Mouse (Mus musculus) G1E (cell line): ENCODE data around the gene Grin2c. TPM values are rescaled to one million over a fixed set of nuclear protein-coding genes. Genes with fewer than 3 reads are reported as not detected.
A peak's percentile ranks its signal among the peaks of the same experiment; 100 is the strongest.

Experiments
- ATAC-seq: 2 replicates; pipeline ENCODE4 v1.8.0; 2016; ENCODE audit warnings: mild to moderate bottlenecking; ENCODE audit not compliant: insufficient number of reproducible peaks, poor library complexity, low FRiP score, severe bottlenecking; ENCODE audit errors: extremely low read depth
- DNase-seq: peaks from one replicate; pipeline ENCODE4 v3.0.0; 2012; ENCODE audit warnings: low spot score
- H3K27me3 ChIP-seq: 2 replicates; pipeline ENCODE4 v1.6.1; 2012; ENCODE audit warnings: mild to moderate bottlenecking, low read length, inconsistent platforms; ENCODE audit not compliant: insufficient read depth
- H3K36me3 ChIP-seq: replicated peaks from 2 replicates; pipeline ENCODE3; 2012; ENCODE audit warnings: mild to moderate bottlenecking, inconsistent platforms
- H3K4me1 ChIP-seq: 2 replicates; pipeline ENCODE4 v1.6.1; 2012; ENCODE audit warnings: low read depth, low read length, inconsistent platforms, mixed read lengths; ENCODE audit not compliant: insufficient read depth
- H3K4me3 ChIP-seq: 2 replicates; pipeline ENCODE4 v1.5.1; 2012; ENCODE audit warnings: low read depth, mild to moderate bottlenecking, inconsistent platforms, low read length, moderate library complexity, mixed read lengths
- H3K9me3 ChIP-seq: replicated peaks from 2 replicates; pipeline ENCODE4 v1.6.1; 2012; ENCODE audit warnings: inconsistent platforms
- CTCF ChIP-seq: IDR thresholded peaks from 2 replicates; pipeline ENCODE4 v1.5.1; 2012; ENCODE audit warnings: low read depth, low read length, inconsistent platforms, mixed read lengths
- GATA1 ChIP-seq: IDR thresholded peaks from 2 replicates; pipeline ENCODE4 v1.6.1; 2012; ENCODE audit warnings: borderline replicate concordance, low read length, inconsistent platforms, mixed read lengths
- GATA2 ChIP-seq: IDR thresholded peaks from 2 replicates; pipeline ENCODE4 v1.6.1; 2012; ENCODE audit warnings: low read depth, low read length, inconsistent platforms, borderline replicate concordance
- POLR2AphosphoS5 ChIP-seq: IDR thresholded peaks from 2 replicates; pipeline ENCODE4 v1.6.1; 2012; ENCODE audit warnings: low read depth, low read length, inconsistent platforms; ENCODE audit not compliant: insufficient replicate concordance
- TAL1 ChIP-seq: conservative IDR thresholded peaks from 2 replicates; pipeline ENCODE4 v1.6.1; 2012; ENCODE audit warnings: low read depth, low read length, inconsistent platforms, mixed read lengths
- polyA plus RNA-seq: library from polyadenylated mRNA; stranded (reverse); fragments of >175 nt; gene quantifications from 2 replicates; pipeline ENCODE4 v1.2.3, GENCODE M21; 2012
- total RNA-seq, 2 experiments: library from RNA; stranded (forward) in 1 of 2; stranded (reverse) in 1 of 2; fragments of 200-1000 nt in 1 of 2; fragments of >200 nt in 1 of 2; fragmentation: Nextera tagmentation in 1 of 2; gene quantifications; 2 replicates each; pipeline ENCODE4 v1.2.3; 2014 to 2017

The Grin2c gene
- total and polyA plus RNA-seq, 3 experiments: 0.53 TPM; not detected in 2

- no peak overlapping the region for H3K4me3 ChIP-seq
- TF ChIP-seq CTCF (no peak), GATA2 (no peak), GATA1 (no peak), POLR2AphosphoS5 (no peak), TAL1 (no peak)
- peaks cover 4% of the 10 kb centered on the region; the same call in 1 of the 2 replicates for H3K4me1 ChIP-seq
- H3K27me3 ChIP-seq: peaks cover 56% of the 10 kb centered on the region
- peaks cover 21% of the 10 kb centered on the region for H3K36me3 ChIP-seq
- DNase-seq: no peak
- no peak for ATAC-seq
- peaks cover 5% of the 10 kb centered on the region; the same call in 1 of the 2 replicates for H3K9me3 ChIP-seq
Measured at GRCm38 (mm10) chr11:115264136-115264861, 2.7 kb downstream of the Grin2c start.

GRCm38 (mm10) chr11:115262954-115263353 is 4.1 kb downstream of the Grin2c start:
- DNase-seq (no peak), ATAC-seq (no peak)
- Histone ChIP-seq H3K4me3 (no peak overlapping the region), H3K27me3 (peaks cover 61% of the 10 kb centered on the region), H3K9me3 (peaks cover 7% of the 10 kb centered on the region), H3K36me3 (peaks cover 7% of the 10 kb centered on the region), H3K4me1 (peaks cover 5% of the 10 kb centered on the region)
- TF ChIP-seq POLR2AphosphoS5 (no peak), GATA1 (no peak), CTCF (no peak), GATA2 (no peak), TAL1 (no peak)

GRCm38 (mm10) chr11:115259134-115259533 is 7.9 kb downstream of the Grin2c start:
- ATAC-seq: no peak
- TF ChIP-seq CTCF (no peak), TAL1 (no peak), POLR2AphosphoS5 (no peak), GATA2 (no peak), GATA1 (no peak)
- peaks cover 4% of the 10 kb centered on the region for H3K4me1 ChIP-seq
- H3K9me3 ChIP-seq: peaks cover 6% of the 10 kb centered on the region
- no peak overlapping the region for H3K4me3 ChIP-seq
- DNase-seq: no peak
- peaks cover 70% of the 10 kb centered on the region for H3K27me3 ChIP-seq
- no peaks in the 10 kb centered on the region for H3K36me3 ChIP-seq

GRCm38 (mm10) chr11:115257775-115258510 is 9.1 kb downstream of the Grin2c start:
- DNase-seq (no peak), ATAC-seq (no peak)
- Histone ChIP-seq H3K36me3 (no peaks in the 10 kb centered on the region), H3K4me1 (peaks cover 4% of the 10 kb centered on the region), H3K27me3 (peaks cover 77% of the 10 kb centered on the region), H3K9me3 (peaks cover 6% of the 10 kb centered on the region), H3K4me3 (0 out of 2 replicates have a peak overlapping the region, but pooled peaks have one; percentile 16)
- TF ChIP-seq CTCF (no peak), TAL1 (no peak), POLR2AphosphoS5 (no peak), GATA1 (no peak)

GRCm38 (mm10) chr11:115251258-115251657 is 15.8 kb downstream of the Grin2c start:
- Histone ChIP-seq H3K36me3 (peaks cover 7% of the 10 kb centered on the region), H3K4me3 (no peak overlapping the region), H3K27me3 (peaks cover 62% of the 10 kb centered on the region), H3K9me3 (peaks cover 10% of the 10 kb centered on the region), H3K4me1 (peaks cover 21% of the 10 kb centered on the region)
- DNase-seq (no peak), ATAC-seq (no peak)
- TF ChIP-seq GATA1: no peak

GRCm38 (mm10) chr11:115250405-115251090 is 16.5 kb downstream of the Grin2c start:
- H3K4me1 ChIP-seq: peaks cover 25% of the 10 kb centered on the region
- peaks cover 14% of the 10 kb centered on the region for H3K36me3 ChIP-seq
- H3K4me3 ChIP-seq: no peak overlapping the region
- H3K9me3 ChIP-seq: peaks cover 10% of the 10 kb centered on the region
- TF ChIP-seq POLR2AphosphoS5 (no peak), GATA1 (no peak), CTCF (no peak), TAL1 (no peak), GATA2 (no peak)
- H3K27me3 ChIP-seq: peaks cover 55% of the 10 kb centered on the region
- DNase-seq (no peak), ATAC-seq (no peak)
